Mouse (Mus musculus): Measurements from ENCODE around the gene Chsy1. TPM values are rescaled to one million over a fixed set of nuclear protein-coding genes. Genes with fewer than 3 reads are reported as not detected.

The Chsy1 gene
- polyA plus RNA-seq, 1 experiment from 2014 or later, result 17.7 TPM

DNA sequence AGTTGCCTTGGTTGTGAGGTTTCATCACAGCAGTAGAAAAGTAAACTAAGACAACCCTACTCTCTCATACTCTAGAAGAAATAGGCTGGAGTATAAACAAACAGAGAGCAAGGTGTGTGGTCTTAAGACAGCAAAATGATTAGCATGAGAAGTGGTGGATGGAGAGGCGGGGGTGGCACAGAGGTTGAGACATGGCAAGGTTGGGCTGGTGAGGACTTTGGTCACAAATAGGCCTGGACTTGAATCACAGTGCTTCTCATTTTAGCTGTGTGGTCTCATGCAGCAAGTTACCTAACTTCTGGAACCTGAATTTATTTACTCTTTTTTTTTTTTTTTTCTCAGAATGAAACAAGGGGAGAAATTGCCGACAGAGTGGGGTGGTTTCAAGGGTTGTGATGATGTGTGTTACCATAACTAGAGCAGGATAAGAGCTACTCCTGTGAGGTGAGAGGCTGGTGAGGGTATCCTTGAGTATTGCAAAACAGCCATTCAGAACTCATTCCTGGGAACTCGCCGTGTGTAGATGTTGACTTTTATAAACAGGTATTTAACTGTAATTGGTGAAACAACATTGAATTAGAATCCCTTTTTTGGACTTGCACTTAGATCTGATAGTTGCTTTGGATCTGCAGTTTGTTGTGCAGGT is 22.6 kb downstream of the Chsy1 start:
- Histone ChIP-seq H3K27ac (ENCODE audit: low read length) (no peak overlapping the region), H3K4me2 (ENCODE audit: low read depth, low read length) (no peak overlapping the region), H3K36me3 (ENCODE audit: control insufficient read depth, insufficient read depth, low read length) (peaks cover 5% of the 10 kb centered on the region; the same call in 1 of the 2 replicates), H3K9me3 (ENCODE audit: control insufficient read depth, low read length) (no peaks in the 10 kb centered on the region), H3K9ac (ENCODE audit: low read length) (no peak overlapping the region), H3K4me3 (ENCODE audit: low read length) (no peak overlapping the region), H3K4me1 (replicated peaks; ENCODE audit: control insufficient read depth, insufficient read depth, low read length) (peaks cover 43% of the 10 kb centered on the region), H3K27me3 (ENCODE audit: control insufficient read depth, insufficient read depth, low read depth, low read length) (no peaks in the 10 kb centered on the region)
- 64% methylated on average over 4 of the region's 4 CpGs for WGBS
- peak; percentile 52; the same call in 1 of the 2 replicates for ATAC-seq (ENCODE audit: low read depth)

DNA sequence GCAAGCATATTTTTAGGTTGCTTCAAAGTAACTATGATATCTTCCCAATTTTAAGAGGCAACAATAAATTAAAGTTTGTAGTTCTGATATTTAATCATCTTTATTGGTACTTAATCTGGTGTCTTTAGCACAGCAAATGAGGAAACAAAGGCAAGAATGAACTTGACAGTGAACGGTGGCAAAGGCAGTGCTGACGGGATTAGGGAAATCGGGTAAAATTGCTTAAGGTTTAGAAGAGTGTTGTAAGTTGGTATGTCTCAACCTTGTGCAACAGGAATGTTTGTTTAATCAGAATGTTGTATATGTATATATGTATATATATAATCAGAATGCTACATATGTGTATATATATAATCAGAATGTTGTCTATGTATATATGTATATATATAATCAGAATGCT is 24.8 kb downstream of the Chsy1 start:
- H3K36me3 ChIP-seq (ENCODE audit: control insufficient read depth, insufficient read depth, low read length), result no peaks in the 10 kb centered on the region
- ATAC-seq (ENCODE audit: low read depth), result no peak
- H3K27me3 ChIP-seq (ENCODE audit: control insufficient read depth, insufficient read depth, low read depth, low read length), result no peaks in the 10 kb centered on the region
- H3K9me3 ChIP-seq (ENCODE audit: control insufficient read depth, low read length), result no peaks in the 10 kb centered on the region
- no peak overlapping the region for H3K4me3 ChIP-seq (ENCODE audit: low read length)
- no peak overlapping the region for H3K27ac ChIP-seq (ENCODE audit: low read length)
- no peak overlapping the region for H3K4me2 ChIP-seq (ENCODE audit: low read depth, low read length)
- peaks cover 50% of the 10 kb centered on the region for H3K4me1 ChIP-seq (replicated peaks; ENCODE audit: control insufficient read depth, insufficient read depth, low read length)
- H3K9ac ChIP-seq (ENCODE audit: low read length), result no peak overlapping the region
- WGBS, result 87% methylated on average over 3 of the region's 3 CpGs

GRCm38 (mm10) chr7:66135644-66136043 is 26.3 kb downstream of the Chsy1 start:
- no peaks in the 10 kb centered on the region for H3K27me3 ChIP-seq (ENCODE audit: control insufficient read depth, insufficient read depth, low read depth, low read length)
- 61% methylated on average over 3 of the region's 3 CpGs for WGBS
- no peaks in the 10 kb centered on the region for H3K36me3 ChIP-seq (ENCODE audit: control insufficient read depth, insufficient read depth, low read length)
- H3K27ac ChIP-seq (ENCODE audit: low read length), result peak overlapping the region; percentile 67
- ATAC-seq (ENCODE audit: low read depth), result no peak
- no peak overlapping the region for H3K9ac ChIP-seq (ENCODE audit: low read length)
- no peak overlapping the region for H3K4me2 ChIP-seq (ENCODE audit: low read depth, low read length)
- no peaks in the 10 kb centered on the region for H3K9me3 ChIP-seq (ENCODE audit: control insufficient read depth, low read length)
- no peak overlapping the region for H3K4me3 ChIP-seq (ENCODE audit: low read length)
- H3K4me1 ChIP-seq (replicated peaks; ENCODE audit: control insufficient read depth, insufficient read depth, low read length), result peaks cover 55% of the 10 kb centered on the region

GRCm38 (mm10) chr7:66136187-66136586 is 26.9 kb downstream of the Chsy1 start:
- Histone ChIP-seq H3K27ac (ENCODE audit: low read length) (peak overlapping the region; percentile 67), H3K4me1 (replicated peaks; ENCODE audit: control insufficient read depth, insufficient read depth, low read length) (peaks cover 58% of the 10 kb centered on the region)

GRCm38 (mm10) chr7:66137309-66137708 is 28.0 kb downstream of the Chsy1 start:
- H3K9me3 ChIP-seq (ENCODE audit: control insufficient read depth, low read length), result no peaks in the 10 kb centered on the region
- peaks cover 51% of the 10 kb centered on the region for H3K4me1 ChIP-seq (replicated peaks; ENCODE audit: control insufficient read depth, insufficient read depth, low read length)
- H3K27ac ChIP-seq (ENCODE audit: low read length), result peak overlapping the region; percentile 13; the same call in 1 of the 2 replicates
- ATAC-seq (ENCODE audit: low read depth), result no peak
- no peak overlapping the region for H3K4me2 ChIP-seq (ENCODE audit: low read depth, low read length)
- WGBS, result 86% methylated on average over 4 of the region's 4 CpGs
- H3K9ac ChIP-seq (ENCODE audit: low read length), result no peak overlapping the region
- H3K4me3 ChIP-seq (ENCODE audit: low read length), result no peak overlapping the region
- no peaks in the 10 kb centered on the region for H3K36me3 ChIP-seq (ENCODE audit: control insufficient read depth, insufficient read depth, low read length)
- H3K27me3 ChIP-seq (ENCODE audit: control insufficient read depth, insufficient read depth, low read depth, low read length), result no peaks in the 10 kb centered on the region

More at GRCm38 (mm10) chr7:66136187-66136586, 26.9 kb downstream of the Chsy1 start:
- 0 out of 2 replicates have a peak, but pooled peaks have one; percentile 10 for ATAC-seq (ENCODE audit: low read depth)
- H3K36me3 ChIP-seq (ENCODE audit: control insufficient read depth, insufficient read depth, low read length), result no peaks in the 10 kb centered on the region
- H3K9me3 ChIP-seq (ENCODE audit: control insufficient read depth, low read length), result no peaks in the 10 kb centered on the region
- no peak overlapping the region for H3K4me2 ChIP-seq (ENCODE audit: low read depth, low read length)
- no peak overlapping the region for H3K4me3 ChIP-seq (ENCODE audit: low read length)
- no peak overlapping the region for H3K9ac ChIP-seq (ENCODE audit: low read length)
- no peaks in the 10 kb centered on the region for H3K27me3 ChIP-seq (ENCODE audit: control insufficient read depth, insufficient read depth, low read depth, low read length)

DNA sequence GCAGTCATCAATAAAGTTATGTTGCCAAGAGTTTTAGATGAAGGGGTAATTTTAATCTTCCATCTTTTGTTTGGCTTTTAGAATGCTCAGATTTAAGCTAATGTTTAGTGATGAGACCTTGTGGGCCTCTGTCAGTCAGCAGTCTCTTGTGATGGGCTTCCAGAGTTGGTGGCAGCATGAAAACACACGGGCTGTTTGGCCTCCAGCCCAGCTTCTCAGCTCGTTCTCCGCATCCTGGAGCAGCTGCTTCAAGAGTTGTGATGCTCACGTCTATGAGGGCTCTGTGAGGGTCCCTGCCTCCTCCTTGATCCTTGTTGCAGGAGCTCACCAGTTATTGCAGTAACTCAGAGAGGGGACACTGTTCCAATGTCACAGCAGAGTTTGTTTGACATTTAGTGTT is 29.0 kb downstream of the Chsy1 start:
- H3K4me3 ChIP-seq (ENCODE audit: low read length), result no peak overlapping the region
- H3K9ac ChIP-seq (ENCODE audit: low read length), result no peak overlapping the region
- WGBS, result 10% methylated on average over 4 of the region's 4 CpGs
- no peaks in the 10 kb centered on the region for H3K9me3 ChIP-seq (ENCODE audit: control insufficient read depth, low read length)
- peak; percentile 78 for ATAC-seq (ENCODE audit: low read depth)
- no peaks in the 10 kb centered on the region for H3K36me3 ChIP-seq (ENCODE audit: control insufficient read depth, insufficient read depth, low read length)
- H3K4me1 ChIP-seq (replicated peaks; ENCODE audit: control insufficient read depth, insufficient read depth, low read length), result peaks cover 50% of the 10 kb centered on the region
- H3K27ac ChIP-seq (ENCODE audit: low read length), result peak overlapping the region; percentile 48; the same call in 1 of the 2 replicates
- no peak overlapping the region for H3K4me2 ChIP-seq (ENCODE audit: low read depth, low read length)
- no peaks in the 10 kb centered on the region for H3K27me3 ChIP-seq (ENCODE audit: control insufficient read depth, insufficient read depth, low read depth, low read length)

GRCm38 (mm10) chr7:66138878-66139277 is 29.6 kb downstream of the Chsy1 start:
- no peak for ATAC-seq (ENCODE audit: low read depth)
- Histone ChIP-seq H3K36me3 (ENCODE audit: control insufficient read depth, insufficient read depth, low read length) (no peaks in the 10 kb centered on the region), H3K27ac (ENCODE audit: low read length) (0 out of 2 replicates have a peak overlapping the region, but pooled peaks have one; percentile 30), H3K27me3 (ENCODE audit: control insufficient read depth, insufficient read depth, low read depth, low read length) (no peaks in the 10 kb centered on the region), H3K4me3 (ENCODE audit: low read length) (no peak overlapping the region), H3K9me3 (ENCODE audit: control insufficient read depth, low read length) (no peaks in the 10 kb centered on the region), H3K4me1 (replicated peaks; ENCODE audit: control insufficient read depth, insufficient read depth, low read length) (peaks cover 50% of the 10 kb centered on the region), H3K9ac (ENCODE audit: low read length) (no peak overlapping the region), H3K4me2 (ENCODE audit: low read depth, low read length) (no peak overlapping the region)
- 71% methylated on average over 5 of the region's 5 CpGs for WGBS

GRCm38 (mm10) chr7:66140095-66140494 is 30.8 kb downstream of the Chsy1 start:
- Histone ChIP-seq H3K4me3 (ENCODE audit: low read length) (no peak overlapping the region), H3K9me3 (ENCODE audit: control insufficient read depth, low read length) (no peaks in the 10 kb centered on the region)
- 52% methylated on average over 3 of the region's 3 CpGs for WGBS

DNA sequence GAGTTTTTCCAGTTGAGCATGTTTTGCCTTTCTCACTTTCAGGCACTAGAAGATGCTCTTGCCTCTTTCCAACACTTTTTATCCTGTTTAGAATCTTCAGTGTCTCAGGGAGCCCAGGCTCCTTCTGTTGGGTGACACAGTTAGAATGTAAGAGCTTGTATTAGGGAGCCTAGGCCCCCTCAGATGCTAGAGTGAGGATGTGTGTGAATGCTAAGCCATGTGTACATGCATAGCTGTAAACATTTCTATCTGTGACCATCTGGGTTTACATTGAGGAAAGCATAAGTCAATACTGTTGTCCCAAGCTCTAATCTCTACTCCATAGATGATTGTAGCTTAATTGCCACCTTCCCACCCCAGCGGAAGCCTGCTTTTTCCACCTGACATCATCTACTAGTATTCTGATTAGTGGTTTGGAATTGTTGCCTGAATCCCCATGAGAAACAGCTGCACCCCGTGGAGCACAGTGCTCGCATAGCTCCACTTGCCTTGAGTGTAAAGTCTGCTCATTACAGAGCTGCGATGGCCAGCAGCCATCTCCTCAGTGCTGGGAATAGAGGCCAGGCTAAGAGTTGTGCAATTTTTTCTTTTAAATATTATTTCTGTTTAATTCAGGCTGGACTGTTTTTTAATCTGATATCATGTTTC is 31.7 kb downstream of the Chsy1 start:
- H3K36me3 ChIP-seq (ENCODE audit: control insufficient read depth, insufficient read depth, low read length), result no peaks in the 10 kb centered on the region
- H3K4me1 ChIP-seq (replicated peaks; ENCODE audit: control insufficient read depth, insufficient read depth, low read length), result peaks cover 32% of the 10 kb centered on the region
- no peak overlapping the region for H3K4me2 ChIP-seq (ENCODE audit: low read depth, low read length)
- H3K27me3 ChIP-seq (ENCODE audit: control insufficient read depth, insufficient read depth, low read depth, low read length), result no peaks in the 10 kb centered on the region
- ATAC-seq (ENCODE audit: low read depth), result peak; percentile 76
- H3K27ac ChIP-seq (ENCODE audit: low read length), result 0 out of 2 replicates have a peak overlapping the region, but pooled peaks have one; percentile 23
- no peak overlapping the region for H3K4me3 ChIP-seq (ENCODE audit: low read length)
- no peak overlapping the region for H3K9ac ChIP-seq (ENCODE audit: low read length)
- no peaks in the 10 kb centered on the region for H3K9me3 ChIP-seq (ENCODE audit: control insufficient read depth, low read length)
- 61% methylated on average over 4 of the region's 4 CpGs for WGBS

More at GRCm38 (mm10) chr7:66140095-66140494, 30.8 kb downstream of the Chsy1 start:
- H3K9ac ChIP-seq (ENCODE audit: low read length), result no peak overlapping the region
- no peak for ATAC-seq (ENCODE audit: low read depth)
- H3K4me1 ChIP-seq (replicated peaks; ENCODE audit: control insufficient read depth, insufficient read depth, low read length), result peaks cover 42% of the 10 kb centered on the region
- no peak overlapping the region for H3K4me2 ChIP-seq (ENCODE audit: low read depth, low read length)
- H3K36me3 ChIP-seq (ENCODE audit: control insufficient read depth, insufficient read depth, low read length), result no peaks in the 10 kb centered on the region
- H3K27me3 ChIP-seq (ENCODE audit: control insufficient read depth, insufficient read depth, low read depth, low read length), result no peaks in the 10 kb centered on the region
- H3K27ac ChIP-seq (ENCODE audit: low read length), result no peak overlapping the region

All from lung, embryonic 16.5 days (tissue).